Mouse (Mus musculus): ENCODE data around the gene Cpxm1. TPM values are rescaled to one million over a fixed set of nuclear protein-coding genes. Genes with fewer than 3 reads are reported as not detected.
A peak's percentile ranks its signal among the peaks of the same experiment; 100 is the strongest.

Cpxm1 gene
- polyA plus RNA-seq, 1 experiment from 2014 or later = 11.0 TPM

- peak; percentile 74 for ATAC-seq
Observed at GRCm38 (mm10) chr2:130423397-130424125, 26.2 kb upstream of the Cpxm1 start.

GRCm38 (mm10) chr2:130421781-130422620 lies 24.6 kb upstream of the Cpxm1 start:
- Histone ChIP-seq H3K27me3 (replicated peaks) (no peaks in the 10 kb centered on the region), H3K4me2 (no peak overlapping the region), H3K4me1 (peaks cover 27% of the 10 kb centered on the region), H3K9me3 (replicated peaks) (no peaks in the 10 kb centered on the region), H3K27ac (no peak overlapping the region), H3K4me3 (no peak overlapping the region), H3K9ac (no peak overlapping the region), H3K36me3 (peaks cover 22% of the 10 kb centered on the region)
- no peak for ATAC-seq
- 87% methylated on average over 26 of the region's 26 CpGs for WGBS (ENCODE audit: insufficient replicate concordance)

More at GRCm38 (mm10) chr2:130423397-130424125, 26.2 kb upstream of the Cpxm1 start:
- peaks cover 26% of the 10 kb centered on the region for H3K36me3 ChIP-seq
- peak overlapping the region; percentile 78 for H3K27ac ChIP-seq
- peak overlapping the region; percentile 78 for H3K9ac ChIP-seq
- H3K9me3 ChIP-seq (replicated peaks) = no peaks in the 10 kb centered on the region
- H3K4me3 ChIP-seq = peak overlapping the region; percentile 74
- H3K4me2 ChIP-seq = peak overlapping the region; percentile 91
- peaks cover 38% of the 10 kb centered on the region for H3K4me1 ChIP-seq
- 15% methylated on average over 49 of the region's 49 CpGs for WGBS (ENCODE audit: insufficient replicate concordance)
- no peaks in the 10 kb centered on the region for H3K27me3 ChIP-seq (replicated peaks)

- Histone ChIP-seq H3K36me3 (peaks cover 4% of the 10 kb centered on the region), H3K4me2 (no peak overlapping the region), H3K4me3 (no peak overlapping the region), H3K9ac (no peak overlapping the region), H3K9me3 (replicated peaks) (no peaks in the 10 kb centered on the region), H3K4me1 (no peaks in the 10 kb centered on the region), H3K27ac (no peak overlapping the region), H3K27me3 (replicated peaks) (no peaks in the 10 kb centered on the region; the same call in none of the 2 replicates)
- ATAC-seq = no peak
- WGBS (ENCODE audit: insufficient replicate concordance) = 54% methylated on average over 6 of the region's 6 CpGs
Observed at GRCm38 (mm10) chr2:130414094-130414856, 16.9 kb upstream of the Cpxm1 start.

- no peak overlapping the region for H3K9ac ChIP-seq
- H3K4me2 ChIP-seq = no peak overlapping the region
- H3K27ac ChIP-seq = no peak overlapping the region
- no peaks in the 10 kb centered on the region for H3K36me3 ChIP-seq
- ATAC-seq = no peak
- H3K4me1 ChIP-seq = no peaks in the 10 kb centered on the region
- no peaks in the 10 kb centered on the region for H3K9me3 ChIP-seq (replicated peaks)
- no peaks in the 10 kb centered on the region; the same call in none of the 2 replicates for H3K27me3 ChIP-seq (replicated peaks)
- H3K4me3 ChIP-seq = no peak overlapping the region
- WGBS (ENCODE audit: insufficient replicate concordance) = 66% methylated on average over 3 of the region's 3 CpGs
Observed at GRCm38 (mm10) chr2:130412775-130413174, 15.4 kb upstream of the Cpxm1 start.

- no peak overlapping the region for H3K4me2 ChIP-seq
- WGBS (ENCODE audit: insufficient replicate concordance) = 28% methylated on average over 16 of the region's 16 CpGs
- H3K9ac ChIP-seq = no peak overlapping the region
- peaks cover 6% of the 10 kb centered on the region for H3K27me3 ChIP-seq (replicated peaks)
- H3K36me3 ChIP-seq = no peaks in the 10 kb centered on the region
- H3K27ac ChIP-seq = no peak overlapping the region
- 0 out of 2 replicates have a peak, but pooled peaks have one; percentile 35 for ATAC-seq
- no peaks in the 10 kb centered on the region for H3K4me1 ChIP-seq
- no peak overlapping the region for H3K4me3 ChIP-seq
- no peaks in the 10 kb centered on the region for H3K9me3 ChIP-seq (replicated peaks)
Observed at GRCm38 (mm10) chr2:130411558-130412495, 14.5 kb upstream of the Cpxm1 start.

DNA sequence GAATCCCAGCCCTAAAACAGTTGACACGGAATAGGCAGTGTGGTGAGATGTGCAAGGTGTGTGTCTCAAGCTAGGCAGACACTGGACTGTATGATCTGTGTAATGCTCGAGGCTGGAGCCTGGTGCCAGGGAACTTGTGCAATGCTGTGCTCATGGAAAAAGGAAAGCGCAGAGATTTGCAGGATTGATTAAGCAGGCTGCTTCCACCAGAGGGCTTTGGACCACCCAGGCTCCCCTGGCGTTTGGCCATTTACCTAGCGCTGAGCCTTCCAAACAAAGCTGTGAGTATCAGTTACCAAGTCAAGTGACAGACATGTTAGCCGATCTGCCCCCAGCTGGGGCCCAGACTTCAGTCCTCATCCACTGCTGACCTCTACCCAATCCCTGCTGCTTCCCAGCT lies 10.8 kb upstream of the Cpxm1 start:
- Histone ChIP-seq H3K4me1 (no peaks in the 10 kb centered on the region), H3K9ac (no peak overlapping the region), H3K4me2 (no peak overlapping the region), H3K27me3 (replicated peaks) (peaks cover 10% of the 10 kb centered on the region; the same call in 1 of the 2 replicates), H3K9me3 (replicated peaks) (no peaks in the 10 kb centered on the region), H3K4me3 (no peak overlapping the region), H3K36me3 (no peaks in the 10 kb centered on the region), H3K27ac (no peak overlapping the region)
- WGBS (ENCODE audit: insufficient replicate concordance) = 28% methylated on average over 6 of the region's 6 CpGs
- no peak for ATAC-seq

DNA sequence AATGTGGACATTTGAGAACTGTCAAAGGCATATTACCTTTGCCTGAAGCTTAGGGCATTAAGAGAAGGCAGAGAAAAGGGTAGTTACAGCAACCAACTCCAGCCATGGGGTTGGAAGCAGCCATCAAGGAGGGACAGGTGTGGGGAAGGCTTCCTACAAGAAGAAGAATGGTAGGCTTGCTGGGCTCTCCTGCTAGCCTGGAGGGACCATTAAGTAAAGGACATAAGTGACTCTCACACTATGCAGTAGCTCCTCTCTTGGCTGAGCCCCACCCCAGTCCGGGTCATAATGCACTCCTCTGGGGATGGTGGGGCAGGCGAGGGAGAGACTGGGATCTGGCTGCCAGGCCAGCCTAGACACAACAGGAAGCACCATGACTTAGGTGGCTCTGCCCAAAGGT lies 8.8 kb upstream of the Cpxm1 start, which contains the start of gene Tmem239:
Gene Tmem239 (plus strand): TSS at position 301 of the 400 bp plus-strand sequence.
- Histone ChIP-seq H3K27ac (no peak within 1 kb of the TSS), H3K36me3 (no peaks in the 10 kb centered on the region), H3K4me1 (no peaks in the 10 kb centered on the region), H3K4me2 (no peak within 1 kb of the TSS), H3K4me3 (no peak within 1 kb of the TSS), H3K9ac (no peak within 1 kb of the TSS), H3K9me3 (replicated peaks) (no peaks in the 10 kb centered on the region), H3K27me3 (replicated peaks) (peaks cover 15% of the 10 kb centered on the region; the same call in 1 of the 2 replicates)
- no peak for ATAC-seq
- 69% methylated on average over 2 of the region's 2 CpGs for WGBS (ENCODE audit: insufficient replicate concordance)

- Histone ChIP-seq H3K27me3 (replicated peaks) (peaks cover 20% of the 10 kb centered on the region; the same call in 1 of the 2 replicates), H3K9ac (no peak within 1 kb of the TSS), H3K36me3 (no peaks in the 10 kb centered on the region), H3K4me1 (no peaks in the 10 kb centered on the region), H3K27ac (no peak within 1 kb of the TSS), H3K4me2 (no peak within 1 kb of the TSS), H3K4me3 (no peak within 1 kb of the TSS), H3K9me3 (replicated peaks) (no peaks in the 10 kb centered on the region)
- ATAC-seq = no peak
- 58% methylated on average over 1 of the region's 1 CpGs for WGBS (ENCODE audit: insufficient replicate concordance)
Observed at GRCm38 (mm10) chr2:130404939-130405338, 7.6 kb upstream of the Cpxm1 start, which contains the start of the genes Gm28372 and 1700020A23Rik. TSS of gene Gm28372 (plus strand) at chr2:130405239. TSS of gene 1700020A23Rik (plus strand) at chr2:130405259.

GRCm38 (mm10) chr2:130401891-130402290 lies 4.5 kb upstream of the Cpxm1 start:
- 0 out of 2 replicates have a peak, but pooled peaks cover 6% of the 10 kb centered on the region for H3K4me1 ChIP-seq
- H3K4me2 ChIP-seq = no peak overlapping the region
- ATAC-seq = no peak
- H3K36me3 ChIP-seq = no peaks in the 10 kb centered on the region
- peaks cover 40% of the 10 kb centered on the region for H3K27me3 ChIP-seq (replicated peaks)
- 63% methylated on average over 4 of the region's 4 CpGs for WGBS (ENCODE audit: insufficient replicate concordance)
- H3K27ac ChIP-seq = no peak overlapping the region
- no peak overlapping the region for H3K9ac ChIP-seq
- no peak overlapping the region for H3K4me3 ChIP-seq
- H3K9me3 ChIP-seq (replicated peaks) = no peaks in the 10 kb centered on the region

DNA sequence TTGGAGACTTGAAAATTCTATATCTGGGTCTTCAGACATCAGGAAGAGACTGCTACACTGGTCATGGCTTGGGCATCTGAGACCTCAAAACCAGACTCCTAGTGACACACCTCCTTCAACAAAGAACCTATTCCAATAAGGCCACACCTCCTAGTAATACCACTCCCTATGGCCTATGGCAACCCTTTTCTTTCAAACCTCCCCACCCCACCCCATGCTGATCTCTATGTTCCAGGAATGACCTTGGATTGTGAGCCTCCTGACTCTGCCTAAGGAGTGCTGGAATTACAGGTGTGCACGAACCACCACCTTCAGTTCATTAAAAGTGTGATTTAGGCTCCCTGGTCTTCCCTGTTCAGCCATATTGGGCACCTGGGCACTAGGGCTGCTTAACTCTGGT lies 2.7 kb upstream of the Cpxm1 start:
- no peaks in the 10 kb centered on the region for H3K9me3 ChIP-seq (replicated peaks)
- H3K9ac ChIP-seq = no peak overlapping the region
- ATAC-seq = no peak
- H3K27ac ChIP-seq = no peak overlapping the region
- WGBS (ENCODE audit: insufficient replicate concordance) = 60% methylated on average over 1 of the region's 1 CpGs
- H3K27me3 ChIP-seq (replicated peaks) = peaks cover 52% of the 10 kb centered on the region
- H3K4me3 ChIP-seq = no peak overlapping the region
- H3K4me2 ChIP-seq = no peak overlapping the region
- H3K36me3 ChIP-seq = no peaks in the 10 kb centered on the region
- 0 out of 2 replicates have a peak, but pooled peaks cover 6% of the 10 kb centered on the region for H3K4me1 ChIP-seq
